Mouse (Mus musculus): ENCODE data around the gene Iscu. TPM values are rescaled to one million over a fixed set of nuclear protein-coding genes. Genes with fewer than 3 reads are reported as not detected.

The Iscu gene
- polyA plus RNA-seq, 1 experiment from 2014 or later, result 101 TPM

- Histone ChIP-seq H3K4me1 (ENCODE audit: control insufficient read depth, insufficient read depth, low read length) (0 out of 2 replicates have a peak, but pooled peaks cover 3% of the 10 kb centered on the region), H3K4me3 (ENCODE audit: low read depth, low read length) (no peak overlapping the region), H3K9me3 (ENCODE audit: control insufficient read depth, low read length) (no peaks in the 10 kb centered on the region), H3K9ac (ENCODE audit: low read length) (no peak overlapping the region), H3K27me3 (ENCODE audit: control insufficient read depth, insufficient read depth, low read length) (no peaks in the 10 kb centered on the region), H3K27ac (ENCODE audit: low read depth, low read length) (no peak overlapping the region), H3K36me3 (ENCODE audit: control insufficient read depth, insufficient read depth, low read length) (no peaks in the 10 kb centered on the region), H3K4me2 (ENCODE audit: low read depth) (no peak overlapping the region)
- WGBS, result 25% methylated on average over 9 of the region's 9 CpGs
- ATAC-seq (ENCODE audit: insufficient read depth, low FRiP score, low TSS enrichment) (no peak), DNase-seq (ENCODE audit: low spot score) (no peak)
Measured at GRCm38 (mm10) chr5:113813608-113814007, 41.1 kb downstream of the Iscu start.

DNA sequence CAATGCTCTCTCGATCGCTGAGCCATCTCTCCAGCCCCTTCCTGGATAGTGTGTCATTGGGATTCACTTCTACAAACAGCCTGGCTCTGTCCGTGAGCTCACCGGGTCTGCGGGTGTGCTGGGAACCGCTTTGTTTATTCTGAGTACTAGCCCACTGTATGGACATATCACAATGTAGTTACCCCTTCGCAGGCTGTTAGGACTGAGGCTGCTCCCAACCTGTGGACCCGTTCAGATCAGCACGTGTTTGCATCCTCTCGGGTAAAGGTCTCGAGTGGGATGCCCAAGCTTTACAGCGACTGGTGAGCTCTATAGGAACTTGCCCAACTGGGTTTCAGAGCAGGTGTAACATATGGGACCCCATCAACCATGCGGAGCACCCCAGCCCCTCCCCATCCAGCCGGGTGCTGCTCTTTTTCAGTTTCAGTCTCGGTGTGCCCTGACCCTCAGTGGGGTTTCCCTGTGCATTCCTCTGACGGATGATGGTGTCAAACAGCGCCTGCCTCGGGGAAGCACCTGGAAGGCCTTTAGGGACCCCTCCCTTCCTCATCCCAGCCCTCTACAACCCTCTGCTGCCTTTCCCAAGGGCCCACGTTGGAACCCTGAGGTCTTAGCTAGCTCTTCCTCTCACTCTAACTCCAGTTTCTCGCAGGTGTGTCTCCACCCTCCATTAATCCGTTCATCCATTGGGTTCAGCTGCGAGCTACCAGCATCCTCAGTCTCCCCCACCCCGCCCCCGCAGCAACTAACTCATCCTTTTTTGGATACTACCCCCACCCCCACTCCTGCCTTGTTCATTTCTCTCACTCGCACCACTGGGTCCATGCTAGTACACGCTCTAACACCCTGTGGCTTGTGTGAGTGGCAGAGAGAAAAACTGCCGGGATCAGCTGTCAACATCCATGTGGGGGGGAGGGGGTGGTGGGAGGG is 41.8 kb downstream of the Iscu start:
- Histone ChIP-seq H3K4me3 (ENCODE audit: low read depth, low read length) (no peak overlapping the region), H3K9ac (ENCODE audit: low read length) (no peak overlapping the region), H3K9me3 (ENCODE audit: control insufficient read depth, low read length) (no peaks in the 10 kb centered on the region), H3K4me2 (ENCODE audit: low read depth) (no peak overlapping the region), H3K4me1 (ENCODE audit: control insufficient read depth, insufficient read depth, low read length) (0 out of 2 replicates have a peak, but pooled peaks cover 3% of the 10 kb centered on the region), H3K27ac (ENCODE audit: low read depth, low read length) (no peak overlapping the region), H3K36me3 (ENCODE audit: control insufficient read depth, insufficient read depth, low read length) (no peaks in the 10 kb centered on the region), H3K27me3 (ENCODE audit: control insufficient read depth, insufficient read depth, low read length) (no peaks in the 10 kb centered on the region)
- 42% methylated on average over 27 of the region's 27 CpGs for WGBS
- no peak for DNase-seq (ENCODE audit: low spot score)
- ATAC-seq (ENCODE audit: insufficient read depth, low FRiP score, low TSS enrichment), result no peak

DNA sequence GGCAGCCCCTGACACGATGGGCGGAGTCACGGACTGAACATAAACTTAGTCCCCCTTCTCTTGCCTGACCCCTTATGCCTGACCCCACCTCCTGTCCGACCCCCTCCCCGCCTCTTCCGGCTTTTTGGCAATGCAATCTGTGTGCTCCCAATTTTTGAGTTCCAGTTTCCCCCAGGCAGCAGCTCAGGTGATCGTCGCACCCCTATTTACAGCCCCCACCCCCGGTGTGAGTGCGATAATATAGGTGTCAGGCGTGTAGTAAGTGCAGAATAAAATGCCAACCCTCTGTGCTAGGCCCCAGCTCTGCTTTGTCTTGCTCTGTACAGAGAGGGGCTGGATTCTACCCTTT is 42.5 kb downstream of the Iscu start:
- Histone ChIP-seq H3K4me2 (ENCODE audit: low read depth) (no peak overlapping the region), H3K9ac (ENCODE audit: low read length) (no peak overlapping the region), H3K36me3 (ENCODE audit: control insufficient read depth, insufficient read depth, low read length) (no peaks in the 10 kb centered on the region), H3K4me3 (ENCODE audit: low read depth, low read length) (no peak overlapping the region), H3K4me1 (ENCODE audit: control insufficient read depth, insufficient read depth, low read length) (0 out of 2 replicates have a peak, but pooled peaks cover 3% of the 10 kb centered on the region), H3K27ac (ENCODE audit: low read depth, low read length) (no peak overlapping the region), H3K9me3 (ENCODE audit: control insufficient read depth, low read length) (no peaks in the 10 kb centered on the region), H3K27me3 (ENCODE audit: control insufficient read depth, insufficient read depth, low read length) (no peaks in the 10 kb centered on the region)
- ATAC-seq (ENCODE audit: insufficient read depth, low FRiP score, low TSS enrichment), result no peak
- WGBS, result 57% methylated on average over 11 of the region's 11 CpGs
- no peak for DNase-seq (ENCODE audit: low spot score)

- DNase-seq (ENCODE audit: low spot score) (peak; percentile 91), ATAC-seq (ENCODE audit: insufficient read depth, low FRiP score, low TSS enrichment) (no peak)
- 0 out of 2 replicates have a peak, but pooled peaks cover 3% of the 10 kb centered on the region for H3K4me1 ChIP-seq (ENCODE audit: control insufficient read depth, insufficient read depth, low read length)
- WGBS, result 13% methylated on average over 15 of the region's 15 CpGs
- H3K9ac ChIP-seq (ENCODE audit: low read length), result peak overlapping the region; percentile 26; the same call in 1 of the 2 replicates
- no peaks in the 10 kb centered on the region for H3K9me3 ChIP-seq (ENCODE audit: control insufficient read depth, low read length)
- no peaks in the 10 kb centered on the region for H3K36me3 ChIP-seq (ENCODE audit: control insufficient read depth, insufficient read depth, low read length)
- no peak overlapping the region for H3K4me3 ChIP-seq (ENCODE audit: low read depth, low read length)
- H3K4me2 ChIP-seq (ENCODE audit: low read depth), result 0 out of 2 replicates have a peak overlapping the region, but pooled peaks have one; percentile 12
- no peaks in the 10 kb centered on the region for H3K27me3 ChIP-seq (ENCODE audit: control insufficient read depth, insufficient read depth, low read length)
- no peak overlapping the region for H3K27ac ChIP-seq (ENCODE audit: low read depth, low read length)
Measured at GRCm38 (mm10) chr5:113815638-113816152, 43.1 kb downstream of the Iscu start.

- Histone ChIP-seq H3K4me1 (ENCODE audit: control insufficient read depth, insufficient read depth, low read length) (0 out of 2 replicates have a peak, but pooled peaks cover 3% of the 10 kb centered on the region), H3K36me3 (ENCODE audit: control insufficient read depth, insufficient read depth, low read length) (no peaks in the 10 kb centered on the region), H3K27me3 (ENCODE audit: control insufficient read depth, insufficient read depth, low read length) (no peaks in the 10 kb centered on the region), H3K9ac (ENCODE audit: low read length) (no peak overlapping the region), H3K27ac (ENCODE audit: low read depth, low read length) (no peak overlapping the region), H3K4me3 (ENCODE audit: low read depth, low read length) (no peak overlapping the region), H3K9me3 (ENCODE audit: control insufficient read depth, low read length) (no peaks in the 10 kb centered on the region; the same call in 1 of the 2 replicates), H3K4me2 (ENCODE audit: low read depth) (no peak overlapping the region)
- ATAC-seq (ENCODE audit: insufficient read depth, low FRiP score, low TSS enrichment), result no peak
- no peak for DNase-seq (ENCODE audit: low spot score)
- 77% methylated on average over 14 of the region's 14 CpGs for WGBS
Measured at GRCm38 (mm10) chr5:113818572-113818971, 46.0 kb downstream of the Iscu start.

GRCm38 (mm10) chr5:113824228-113824627 is 51.7 kb downstream of the Iscu start:
- H3K4me2 ChIP-seq (ENCODE audit: low read depth), result no peak overlapping the region
- no peaks in the 10 kb centered on the region for H3K4me1 ChIP-seq (ENCODE audit: control insufficient read depth, insufficient read depth, low read length)
- WGBS, result 81% methylated on average over 4 of the region's 4 CpGs
- no peak overlapping the region for H3K9ac ChIP-seq (ENCODE audit: low read length)
- no peak overlapping the region for H3K27ac ChIP-seq (ENCODE audit: low read depth, low read length)
- H3K4me3 ChIP-seq (ENCODE audit: low read depth, low read length), result no peak overlapping the region
- no peaks in the 10 kb centered on the region for H3K27me3 ChIP-seq (ENCODE audit: control insufficient read depth, insufficient read depth, low read length)
- ATAC-seq (ENCODE audit: insufficient read depth, low FRiP score, low TSS enrichment), result no peak
- no peaks in the 10 kb centered on the region; the same call in 1 of the 2 replicates for H3K9me3 ChIP-seq (ENCODE audit: control insufficient read depth, low read length)
- no peaks in the 10 kb centered on the region for H3K36me3 ChIP-seq (ENCODE audit: control insufficient read depth, insufficient read depth, low read length)
- no peak for DNase-seq (ENCODE audit: low spot score)

GRCm38 (mm10) chr5:113825558-113825957 is 53.0 kb downstream of the Iscu start:
- DNase-seq (ENCODE audit: low spot score) (no peak), ATAC-seq (ENCODE audit: insufficient read depth, low FRiP score, low TSS enrichment) (no peak)
- Histone ChIP-seq H3K36me3 (ENCODE audit: control insufficient read depth, insufficient read depth, low read length) (no peaks in the 10 kb centered on the region), H3K4me3 (ENCODE audit: low read depth, low read length) (no peak overlapping the region), H3K4me1 (ENCODE audit: control insufficient read depth, insufficient read depth, low read length) (no peaks in the 10 kb centered on the region), H3K27me3 (ENCODE audit: control insufficient read depth, insufficient read depth, low read length) (no peaks in the 10 kb centered on the region), H3K9me3 (ENCODE audit: control insufficient read depth, low read length) (no peaks in the 10 kb centered on the region; the same call in 1 of the 2 replicates), H3K27ac (ENCODE audit: low read depth, low read length) (no peak overlapping the region), H3K9ac (ENCODE audit: low read length) (no peak overlapping the region), H3K4me2 (ENCODE audit: low read depth) (no peak overlapping the region)
- 85% methylated on average over 7 of the region's 7 CpGs for WGBS

DNA sequence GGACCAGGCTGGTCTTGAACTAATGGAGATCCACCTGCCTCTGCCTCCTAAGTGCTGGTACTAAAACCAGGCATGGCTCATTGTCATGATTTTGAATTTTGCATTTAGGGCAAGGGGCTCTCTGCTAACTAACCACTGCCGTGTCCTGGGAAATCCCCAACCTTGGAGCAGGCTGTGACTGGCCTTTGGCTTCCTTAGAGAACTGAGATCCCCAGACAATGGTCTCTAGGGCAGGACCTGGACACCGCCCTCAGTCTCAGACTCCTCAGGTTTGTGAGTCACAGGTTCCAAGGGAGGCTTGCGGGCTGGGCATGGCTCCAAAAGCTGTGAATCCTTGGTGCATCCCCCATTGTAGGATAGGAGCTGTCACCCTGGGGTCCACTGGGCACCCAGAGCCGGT is 54.1 kb downstream of the Iscu start:
- no peaks in the 10 kb centered on the region for H3K4me1 ChIP-seq (ENCODE audit: control insufficient read depth, insufficient read depth, low read length)
- no peak overlapping the region for H3K27ac ChIP-seq (ENCODE audit: low read depth, low read length)
- no peak overlapping the region for H3K4me2 ChIP-seq (ENCODE audit: low read depth)
- no peak overlapping the region for H3K4me3 ChIP-seq (ENCODE audit: low read depth, low read length)
- ATAC-seq (ENCODE audit: insufficient read depth, low FRiP score, low TSS enrichment) (no peak), DNase-seq (ENCODE audit: low spot score) (no peak)
- no peaks in the 10 kb centered on the region for H3K36me3 ChIP-seq (ENCODE audit: control insufficient read depth, insufficient read depth, low read length)
- no peaks in the 10 kb centered on the region for H3K27me3 ChIP-seq (ENCODE audit: control insufficient read depth, insufficient read depth, low read length)
- 87% methylated on average over 4 of the region's 4 CpGs for WGBS
- no peaks in the 10 kb centered on the region; the same call in 1 of the 2 replicates for H3K9me3 ChIP-seq (ENCODE audit: control insufficient read depth, low read length)
- H3K9ac ChIP-seq (ENCODE audit: low read length), result no peak overlapping the region

Measured in neural tube, embryonic 11.5 days (tissue).